Mouse (Mus musculus) olfactory bulb, adult 2 months (tissue): ENCODE data around the gene Aph1b.

Experiments
- CTCF ChIP-seq: fragments of 200-500 bp; IDR thresholded peaks from 2 replicates; pipeline ENCODE4 v1.5.1; 2012; ENCODE audit warnings: low read depth, mild to moderate bottlenecking, low read length, moderate library complexity; ENCODE audit not compliant: insufficient read depth
- POLR2A ChIP-seq: fragments of 200-500 bp; IDR thresholded peaks from 2 replicates; pipeline ENCODE4 v1.6.1; 2012; ENCODE audit warnings: mild to moderate bottlenecking, low read depth, low read length, moderate library complexity; ENCODE audit not compliant: insufficient read depth

GRCm38 (mm10) chr9:66732791-66733691 is 62.2 kb downstream of the Aph1b start:
- TF ChIP-seq POLR2A (no peak), CTCF (no peak)
